Mouse (Mus musculus): ENCODE data around the gene Gm21671. TPM values are rescaled to one million over a fixed set of nuclear protein-coding genes. Genes with fewer than 3 reads are reported as not detected.

Gm21671 gene
- polyA plus RNA-seq (2021; fragmentation: Nextera tagmentation) = 0.05 TPM in 1 of 2 replicates, not detected in the other
- long read RNA-seq, experiment 1 = 0 reads
- long read RNA-seq, experiment 2 = 0 reads

DNA sequence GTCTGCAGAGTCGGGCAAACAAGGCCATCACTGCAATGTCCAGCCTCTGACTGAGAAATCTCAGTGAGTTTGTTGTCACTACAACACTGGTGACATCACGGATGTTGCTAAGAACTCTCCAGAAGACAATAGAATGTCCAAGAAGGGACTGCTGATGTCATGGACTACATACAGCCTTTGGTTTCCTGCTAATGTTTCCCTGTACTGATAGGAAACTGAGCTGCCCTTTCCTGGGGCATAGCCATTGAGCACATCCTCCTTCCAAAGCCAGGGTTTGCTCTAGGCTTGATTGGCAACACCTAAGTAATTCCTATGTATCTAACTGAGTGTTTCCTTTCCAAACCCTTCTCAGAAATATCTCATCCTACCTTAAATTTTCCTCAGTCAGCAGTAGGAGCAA lies at the start of gene Gm21671:
Gene Gm21671 (minus strand): TSS at position 101 of the 400 bp plus-strand sequence.

DNA sequence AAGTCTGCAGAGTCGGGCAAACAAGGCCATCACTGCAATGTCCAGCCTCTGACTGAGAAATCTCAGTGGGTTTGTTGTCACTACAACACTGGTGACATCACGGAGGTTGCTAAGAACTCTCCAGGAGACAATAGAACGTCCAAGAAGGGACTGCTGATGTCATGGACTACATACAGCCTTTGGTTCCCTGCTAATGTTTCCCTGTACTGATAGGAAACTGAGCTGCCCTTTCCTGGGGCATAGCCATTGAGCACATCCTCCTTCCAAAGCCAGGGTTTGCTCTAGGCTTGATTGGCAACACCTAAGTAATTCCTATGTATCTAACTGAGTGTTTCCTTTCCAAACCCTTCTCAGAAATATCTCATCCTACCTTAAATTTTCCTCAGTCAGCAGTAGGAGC lies 34.3 kb upstream of the Gm21671 start, which contains the start of gene Gm21698:
Gene Gm21698 (minus strand): TSS at position 101 of the 400 bp plus-strand sequence.

GRCm38 (mm10) chr5:25972563-25972962 lies 18.3 kb upstream of the Gm21671 start, which contains the start of gene Gm21680:
TSS of gene Gm21680 (minus strand) at chr5:25972663.

DNA sequence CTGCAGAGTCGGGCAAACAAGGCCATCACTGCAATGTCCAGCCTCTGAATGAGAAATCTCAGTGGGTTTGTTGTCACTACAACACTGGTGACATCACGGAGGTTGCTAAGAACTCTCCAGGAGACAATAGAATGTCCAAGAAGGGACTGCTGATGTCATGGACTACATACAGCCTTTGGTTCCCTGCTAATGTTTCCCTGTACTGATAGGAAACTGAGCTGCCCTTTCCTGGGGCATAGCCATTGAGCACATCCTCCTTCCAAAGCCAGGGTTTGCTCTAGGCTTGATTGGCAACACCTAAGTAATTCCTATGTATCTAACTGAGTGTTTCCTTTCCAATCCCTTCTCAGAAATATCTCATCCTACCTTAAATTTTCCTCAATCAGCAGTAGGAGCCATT lies 11.9 kb downstream of the Gm21671 start, which contains the start of gene Gm21663:
Gene Gm21663 (minus strand): TSS at position 101 of the 400 bp plus-strand sequence.

Other genes with a start within 250 kb of the Gm21671 start
- 3.8 and 4.6 TPM in 2 replicates for gene Xrcc2, start 248.6 kb downstream of the Gm21671 start, polyA plus RNA-seq (2021; fragmentation: Nextera tagmentation)
- gene Actr3b, start 194.4 kb downstream of the Gm21671 start, polyA plus RNA-seq (2021; fragmentation: Nextera tagmentation) = 163 and 185 TPM in 2 replicates
- gene Gm21663, start 12.0 kb downstream of the Gm21671 start, polyA plus RNA-seq (2021; fragmentation: Nextera tagmentation) = not detected in 2 replicates
- 0.09 TPM in 1 of 2 replicates, not detected in the other for gene Gm21680, start 18.2 kb upstream of the Gm21671 start, polyA plus RNA-seq (2021; fragmentation: Nextera tagmentation)
- 0.09 TPM in 1 of 2 replicates, not detected in the other for gene Gm21698, start 34.2 kb upstream of the Gm21671 start, polyA plus RNA-seq (2021; fragmentation: Nextera tagmentation)
- gene Gm1979, start 50.4 kb upstream of the Gm21671 start, polyA plus RNA-seq (2021; fragmentation: Nextera tagmentation) = 0.06 TPM in 1 of 2 replicates, not detected in the other
- gene Gm5862, start 68.5 kb upstream of the Gm21671 start, polyA plus RNA-seq (2021; fragmentation: Nextera tagmentation) = 0.10 TPM in 1 of 2 replicates, not detected in the other
- gene Speer4a, start 85.1 kb upstream of the Gm21671 start, polyA plus RNA-seq (2021; fragmentation: Nextera tagmentation) = 0.06 and 0.18 TPM in 2 replicates
- gene Gm7347, start 104.2 kb upstream of the Gm21671 start, polyA plus RNA-seq (2021; fragmentation: Nextera tagmentation) = not detected in 2 replicates
- gene Gm10471, start 134.9 kb upstream of the Gm21671 start, polyA plus RNA-seq (2021; fragmentation: Nextera tagmentation) = not detected in 2 replicates
- gene 5031410I06Rik, start 150.9 kb upstream of the Gm21671 start, polyA plus RNA-seq (2021; fragmentation: Nextera tagmentation) = 0.06 TPM in 1 of 2 replicates, not detected in the other
- not detected in 2 replicates for gene Gm10220, start 167.0 kb upstream of the Gm21671 start, polyA plus RNA-seq (2021; fragmentation: Nextera tagmentation)